Mouse (Mus musculus): ENCODE data around the gene Zfp385b.
"Not testable (repeated sequence)": the region's sequence is repeated elsewhere in the genome, so short reads cannot be mapped to it uniquely, and the experiment has no call there.

Zfp385b gene

GRCm38 (mm10) chr2:77470716-77471115 lies 348.7 kb downstream of the Zfp385b start:
- DNase-seq (ENCODE audit: low spot score in 2 of 2) = no peak

GRCm38 (mm10) chr2:77461413-77461812 lies 358.0 kb downstream of the Zfp385b start:
- DNase-seq (ENCODE audit: low spot score in 2 of 2) = no peak

GRCm38 (mm10) chr2:77460011-77460410 lies 359.4 kb downstream of the Zfp385b start:
- DNase-seq (ENCODE audit: low spot score in 2 of 2) = no peak

- no peak for DNase-seq (ENCODE audit: low spot score in 2 of 2)
These were observed 361.0 kb downstream of the Zfp385b start for GRCm38 (mm10) chr2:77458431-77458830.

- DNase-seq (ENCODE audit: low spot score in 2 of 2) = no peak
These were observed 362.3 kb downstream of the Zfp385b start for GRCm38 (mm10) chr2:77457120-77457519.

- DNase-seq (ENCODE audit: low spot score in 2 of 2) = no peak
These were observed 362.8 kb downstream of the Zfp385b start for GRCm38 (mm10) chr2:77456602-77457001.

GRCm38 (mm10) chr2:77454341-77454937 lies 365.0 kb downstream of the Zfp385b start:
- no peak for DNase-seq (ENCODE audit: low spot score in 2 of 2)

GRCm38 (mm10) chr2:77453786-77454185 lies 365.7 kb downstream of the Zfp385b start:
- no peak for DNase-seq (ENCODE audit: low spot score in 2 of 2)

GRCm38 (mm10) chr2:77450017-77450416 lies 369.4 kb downstream of the Zfp385b start:
- DNase-seq (ENCODE audit: low spot score in 2 of 2) = not testable (repeated sequence)

- no peak for DNase-seq (ENCODE audit: low spot score in 2 of 2)
These were observed 370.4 kb downstream of the Zfp385b start for GRCm38 (mm10) chr2:77448951-77449480.

GRCm38 (mm10) chr2:77444282-77444681 lies 375.2 kb downstream of the Zfp385b start:
- DNase-seq (ENCODE audit: low spot score in 2 of 2) = no peak

- DNase-seq (ENCODE audit: low spot score in 2 of 2) = no peak
These were observed 378.8 kb downstream of the Zfp385b start for GRCm38 (mm10) chr2:77440591-77440990.

- DNase-seq (ENCODE audit: low spot score in 2 of 2) = no peak
These were observed 383.1 kb downstream of the Zfp385b start for GRCm38 (mm10) chr2:77436241-77436759.

GRCm38 (mm10) chr2:77419476-77419875 lies 400.0 kb downstream of the Zfp385b start:
- DNase-seq (ENCODE audit: low spot score in 2 of 2) = no peak

GRCm38 (mm10) chr2:77418078-77418477 lies 401.4 kb downstream of the Zfp385b start:
- no peak for DNase-seq (ENCODE audit: low spot score in 2 of 2)

GRCm38 (mm10) chr2:77412171-77412570 lies 407.3 kb downstream of the Zfp385b start:
- DNase-seq (ENCODE audit: low spot score in 2 of 2) = no peak

GRCm38 (mm10) chr2:77411612-77412011 lies 407.8 kb downstream of the Zfp385b start:
- DNase-seq (ENCODE audit: low spot score in 2 of 2) = no peak

- DNase-seq (ENCODE audit: low spot score in 2 of 2) = no peak
These were observed 409.8 kb downstream of the Zfp385b start for GRCm38 (mm10) chr2:77409521-77410135.

GRCm38 (mm10) chr2:77408972-77409371 lies 410.5 kb downstream of the Zfp385b start:
- DNase-seq (ENCODE audit: low spot score in 2 of 2) = no peak

- no peak for DNase-seq (ENCODE audit: low spot score in 2 of 2)
These were observed 417.1 kb downstream of the Zfp385b start for GRCm38 (mm10) chr2:77402329-77402728.

GRCm38 (mm10) chr2:77401438-77402235 lies 417.8 kb downstream of the Zfp385b start:
- DNase-seq (ENCODE audit: low spot score in 2 of 2) = no peak

GRCm38 (mm10) chr2:77393881-77394280 lies 425.6 kb downstream of the Zfp385b start:
- DNase-seq (ENCODE audit: low spot score in 2 of 2) = no peak

Measured in spleen, postnatal 36 days (tissue).